Mouse (Mus musculus): ENCODE results near the gene Mrps26.
"Not testable (repeated sequence)": the region's sequence is repeated elsewhere in the genome, so short reads cannot be mapped to it uniquely, and the experiment has no call there.

Mrps26 gene

DNA sequence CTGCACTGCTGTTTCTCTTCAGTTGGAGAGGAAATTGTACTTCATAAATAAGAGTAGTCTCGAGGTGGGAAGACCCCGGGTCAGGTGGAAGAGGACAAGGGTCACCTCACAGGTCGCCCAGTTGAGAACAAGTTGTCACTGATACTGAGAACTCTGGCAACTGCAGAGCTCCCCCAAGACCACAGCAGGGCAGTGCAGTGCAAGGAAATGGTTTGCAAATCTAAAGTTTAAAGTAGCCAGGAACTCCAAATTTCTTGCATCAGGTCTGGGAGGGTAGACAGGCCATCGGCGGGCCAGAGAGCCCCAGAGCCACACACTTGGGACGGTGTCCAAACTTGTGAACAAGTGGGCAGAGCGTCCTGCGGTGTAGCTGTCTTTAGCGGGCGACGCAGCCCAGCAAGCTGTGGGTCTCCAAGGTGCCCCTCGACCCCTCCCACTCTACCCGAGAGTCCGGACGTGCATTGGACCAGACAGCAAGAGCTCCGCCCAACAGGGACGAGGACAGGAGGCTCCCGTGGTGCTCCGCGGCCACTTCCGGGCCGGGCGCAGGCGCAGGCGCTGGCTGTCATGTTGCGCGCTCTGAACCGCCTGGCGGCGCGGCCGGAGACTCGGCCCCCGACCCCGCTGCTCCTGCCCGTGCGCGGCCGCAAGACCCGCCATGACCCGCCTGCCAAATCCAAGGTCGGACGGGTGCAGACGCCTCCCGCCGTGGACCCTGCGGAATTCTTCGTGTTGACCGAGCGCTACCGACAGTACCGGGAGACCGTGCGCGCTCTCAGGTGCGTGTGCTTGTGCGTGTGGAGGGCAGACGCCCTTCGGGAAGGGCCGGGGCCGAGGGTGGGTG lies at the start of gene Mrps26:
Gene Mrps26 (plus strand): TSS at position 531 of the 844 bp plus-strand sequence.
- peak; percentile 95 for DNase-seq (ENCODE audit: low spot score)

GRCm38 (mm10) chr2:130513907-130514306 lies 49.6 kb upstream of the Mrps26 start:
- no peak for DNase-seq (ENCODE audit: low spot score)

DNA sequence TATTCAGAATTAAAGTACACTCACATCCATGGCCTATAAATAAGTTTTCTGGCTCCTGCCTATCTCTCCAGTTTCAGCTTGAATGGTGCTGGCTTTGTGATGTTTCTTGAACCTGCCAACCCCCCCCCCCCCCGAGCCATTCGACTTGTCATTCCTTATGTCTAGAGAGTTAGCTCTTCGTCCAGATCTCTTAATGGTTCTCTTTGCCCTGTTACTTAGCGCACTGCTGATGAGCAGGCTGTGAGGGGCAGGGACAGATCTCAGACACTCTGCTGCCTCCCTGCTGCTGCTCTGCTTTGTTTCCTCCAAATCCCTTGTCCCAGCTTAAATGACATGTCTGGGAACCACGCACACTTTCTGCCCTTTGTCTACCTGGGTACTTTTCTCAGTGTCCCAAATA lies 47.8 kb upstream of the Mrps26 start:
- no peak for DNase-seq (ENCODE audit: low spot score)

DNA sequence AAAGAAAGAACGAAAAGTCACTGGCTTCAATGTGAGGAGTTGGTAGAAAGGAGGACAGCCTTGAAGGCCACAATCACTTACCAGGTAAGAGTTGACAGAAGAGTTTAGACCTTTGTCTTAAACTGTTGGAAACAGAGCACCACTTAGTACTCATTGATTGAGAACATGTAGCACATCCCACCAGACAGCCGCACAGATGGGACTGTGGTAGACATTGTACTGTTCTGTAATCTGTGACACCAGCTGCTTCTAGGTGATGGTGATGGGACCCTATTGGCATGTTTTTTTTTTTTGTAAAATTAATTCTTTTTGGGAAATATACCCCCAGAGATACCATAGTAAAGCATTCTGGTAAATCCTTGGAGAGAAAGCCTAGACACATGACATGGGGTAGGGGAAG lies 41.6 kb upstream of the Mrps26 start:
- DNase-seq (ENCODE audit: low spot score): no peak

- DNase-seq (ENCODE audit: low spot score): not testable (repeated sequence)
Observed at GRCm38 (mm10) chr2:130525480-130525879, 38.1 kb upstream of the Mrps26 start.

GRCm38 (mm10) chr2:130528457-130528856 lies 35.1 kb upstream of the Mrps26 start:
- DNase-seq (ENCODE audit: low spot score): no peak

GRCm38 (mm10) chr2:130529290-130529689 lies 34.3 kb upstream of the Mrps26 start:
- no peak for DNase-seq (ENCODE audit: low spot score)

DNA sequence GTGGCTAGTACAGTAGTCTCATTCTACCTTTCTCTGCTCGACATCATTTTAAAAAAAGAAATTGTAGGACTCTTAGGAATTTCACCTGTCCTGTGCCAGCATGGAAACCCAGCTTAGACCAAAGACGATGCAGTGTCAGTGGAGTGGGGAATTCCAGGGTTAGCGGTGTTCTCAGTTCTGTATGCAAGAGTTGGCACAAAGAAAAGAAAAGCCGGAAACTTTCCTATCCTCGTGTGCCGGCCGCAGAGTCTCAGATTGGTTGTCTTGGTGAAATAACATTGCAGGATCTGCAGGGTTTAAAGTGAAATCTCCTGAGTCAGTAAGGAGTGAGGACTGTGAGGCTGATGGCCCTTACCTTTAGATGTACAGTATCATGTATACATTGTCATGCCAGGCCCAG lies 33.6 kb upstream of the Mrps26 start:
- DNase-seq (ENCODE audit: low spot score): no peak

DNA sequence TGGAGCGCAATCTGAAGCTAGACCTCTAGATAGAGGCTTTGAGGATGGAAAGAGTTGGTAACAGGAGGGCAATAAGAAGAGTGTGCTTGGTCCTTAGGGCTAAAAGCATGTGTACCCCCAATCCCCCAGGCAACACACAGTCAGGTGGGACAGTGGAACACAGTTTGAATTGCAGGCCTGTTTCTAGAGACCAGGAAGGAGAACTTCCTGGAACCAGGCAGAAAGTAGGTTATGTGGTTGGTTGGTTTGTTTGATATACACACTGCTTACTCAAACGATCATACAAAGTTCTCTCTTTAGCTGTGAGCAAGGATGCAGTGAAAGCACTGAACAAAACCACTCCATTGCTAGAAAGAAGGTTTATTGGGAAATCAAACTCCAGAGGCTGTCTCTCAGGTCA lies 31.3 kb upstream of the Mrps26 start:
- no peak for DNase-seq (ENCODE audit: low spot score)

DNA sequence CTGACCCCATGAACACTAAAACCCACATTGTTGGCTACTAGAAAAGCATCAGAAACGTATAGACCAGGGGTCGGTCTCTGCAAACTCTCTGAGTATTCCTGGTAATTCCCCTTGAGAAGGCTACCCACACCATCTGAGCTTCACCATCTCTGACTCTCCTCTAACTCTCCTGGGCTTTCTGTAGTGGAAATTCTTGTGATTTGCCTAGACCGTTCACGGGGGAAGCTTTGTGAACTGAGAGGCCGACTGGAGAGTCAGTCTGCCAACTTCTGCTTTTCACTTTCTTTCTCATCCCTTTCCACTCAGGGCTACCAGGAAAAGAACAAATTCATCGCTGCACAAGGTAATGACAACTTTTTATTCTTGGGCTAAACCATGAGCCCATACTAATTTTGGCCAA lies 28.5 kb upstream of the Mrps26 start:
- DNase-seq (ENCODE audit: low spot score): no peak

DNA sequence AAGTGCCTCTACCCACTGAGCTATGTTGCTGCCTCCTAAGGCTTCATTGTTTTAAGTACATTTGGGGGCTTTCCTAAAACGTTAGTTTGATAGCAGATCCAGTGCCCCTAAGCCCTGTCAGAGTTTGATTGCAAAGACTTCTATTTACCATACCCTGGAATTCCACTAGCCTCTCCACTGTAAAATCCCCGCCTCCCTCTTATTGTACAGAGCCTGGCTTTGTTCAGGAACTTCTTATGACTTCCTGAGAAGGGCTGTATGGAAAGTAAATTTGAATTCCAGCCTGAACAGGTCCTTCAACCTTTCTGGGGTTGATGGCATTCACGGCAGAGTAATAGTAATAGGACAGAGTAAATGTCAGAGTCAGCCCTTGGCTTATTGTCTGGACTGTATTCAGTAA lies 26.7 kb upstream of the Mrps26 start:
- DNase-seq (ENCODE audit: low spot score): peak; percentile 4

- DNase-seq (ENCODE audit: low spot score): no peak
Observed at GRCm38 (mm10) chr2:130538876-130539546, 24.5 kb upstream of the Mrps26 start.

- no peak for DNase-seq (ENCODE audit: low spot score)
Observed at GRCm38 (mm10) chr2:130540266-130540665, 23.3 kb upstream of the Mrps26 start.

DNA sequence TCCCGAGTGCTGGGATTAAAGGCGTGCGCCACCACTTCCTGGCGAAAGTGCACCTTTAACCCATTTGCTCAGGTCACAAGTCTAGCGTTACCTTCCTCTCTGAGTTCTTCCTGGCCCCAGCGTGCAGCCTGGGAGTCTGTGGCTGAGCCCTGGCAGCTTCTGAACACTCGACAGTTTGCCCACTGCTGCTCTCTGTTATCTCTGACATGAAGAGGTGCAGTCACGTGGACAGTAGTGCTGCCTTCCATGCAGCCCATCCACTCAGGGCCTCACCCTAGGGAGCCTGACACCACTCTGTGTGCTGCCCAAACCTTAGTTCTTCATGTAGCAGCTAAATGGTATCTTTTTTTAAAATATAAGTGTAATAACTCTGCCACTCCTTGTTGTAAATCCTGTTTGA lies 16.6 kb upstream of the Mrps26 start:
- no peak for DNase-seq (ENCODE audit: low spot score)

DNA sequence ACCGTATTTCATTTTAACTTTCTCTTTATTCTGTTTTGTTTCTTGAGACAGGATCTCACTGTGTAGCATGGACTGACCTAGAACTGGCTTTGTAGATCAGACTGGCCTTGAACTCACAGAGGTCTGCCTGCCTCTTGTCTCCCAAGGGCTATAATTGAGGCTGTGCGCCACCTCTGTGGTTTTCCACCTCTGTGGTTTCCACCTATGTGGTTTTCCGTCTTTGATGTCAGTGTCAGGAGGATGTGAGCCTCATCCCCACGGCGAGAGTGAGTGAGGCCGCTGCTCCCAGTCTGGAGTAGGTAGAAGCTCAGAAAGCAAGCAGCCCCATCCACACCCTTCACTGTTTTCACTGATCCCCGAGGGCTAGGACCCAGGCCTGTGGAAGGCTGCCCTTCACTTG lies 8.7 kb upstream of the Mrps26 start:
- no peak for DNase-seq (ENCODE audit: low spot score)

GRCm38 (mm10) chr2:130556292-130556691 lies 7.2 kb upstream of the Mrps26 start:
- no peak for DNase-seq (ENCODE audit: low spot score)

GRCm38 (mm10) chr2:130557462-130557861 lies 6.1 kb upstream of the Mrps26 start:
- DNase-seq (ENCODE audit: low spot score): no peak

DNA sequence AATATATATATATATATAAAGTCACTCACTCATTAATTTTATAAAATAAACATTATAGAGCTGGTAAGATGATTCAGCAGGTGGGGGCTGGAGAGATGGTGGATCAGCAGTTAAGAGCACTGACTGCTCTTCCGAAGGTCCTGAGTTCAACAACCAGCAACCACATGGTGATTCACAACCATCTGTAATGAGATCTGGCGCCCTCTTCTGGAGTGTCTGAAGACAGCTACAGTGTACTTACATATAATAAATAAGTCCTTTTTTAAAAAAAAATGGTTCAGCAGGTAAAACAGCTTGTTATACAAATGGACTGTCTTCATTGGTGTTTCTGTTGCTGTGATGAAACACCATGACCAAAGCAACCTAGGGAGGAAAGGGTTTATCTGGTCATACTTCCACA lies 5.5 kb upstream of the Mrps26 start:
- DNase-seq (ENCODE audit: low spot score): no peak

- DNase-seq (ENCODE audit: low spot score): no peak
Observed at GRCm38 (mm10) chr2:130564063-130564462, 521 bp downstream of the Mrps26 start.

DNA sequence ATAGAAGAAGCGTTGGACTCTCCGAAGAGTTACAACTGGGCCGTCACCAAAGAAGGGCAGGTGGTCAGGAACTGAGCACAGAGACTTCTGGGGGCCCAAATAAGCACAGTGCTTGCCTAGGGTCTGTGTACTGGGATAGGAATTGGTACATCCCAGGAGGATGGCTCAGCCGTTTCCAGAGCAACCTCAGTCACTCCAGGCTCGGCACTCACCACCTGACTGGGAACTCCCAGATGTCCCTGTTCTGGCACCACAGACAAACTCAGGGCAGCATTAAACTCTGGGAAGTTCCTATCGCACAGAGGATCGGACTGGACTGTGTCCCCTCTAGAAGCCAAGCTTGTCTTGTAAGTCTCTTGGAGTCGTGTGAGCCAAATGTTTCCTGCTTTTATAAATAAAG lies 1.4 kb downstream of the Mrps26 start:
- DNase-seq (ENCODE audit: low spot score): no peak

DNA sequence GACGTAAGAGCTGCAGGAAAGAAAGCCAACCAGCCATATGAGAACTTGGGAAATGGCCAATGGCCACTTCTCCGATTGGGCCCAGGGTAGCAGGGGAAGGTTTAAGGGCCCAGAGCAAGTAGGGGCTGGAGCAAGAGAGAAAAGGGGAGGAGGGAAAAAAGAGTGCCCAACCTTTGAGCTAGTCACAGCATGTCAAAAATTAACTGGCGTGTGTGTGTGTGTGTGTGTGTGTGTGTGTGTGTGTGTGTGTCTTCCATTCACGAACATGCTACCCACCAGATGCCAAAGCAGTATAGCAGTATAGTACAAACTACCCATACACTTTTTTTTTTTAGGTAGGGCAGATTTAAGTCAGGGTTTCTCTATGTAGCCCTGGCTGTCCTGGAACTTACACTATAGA lies 5.4 kb downstream of the Mrps26 start:
- no peak for DNase-seq (ENCODE audit: low spot score)

DNA sequence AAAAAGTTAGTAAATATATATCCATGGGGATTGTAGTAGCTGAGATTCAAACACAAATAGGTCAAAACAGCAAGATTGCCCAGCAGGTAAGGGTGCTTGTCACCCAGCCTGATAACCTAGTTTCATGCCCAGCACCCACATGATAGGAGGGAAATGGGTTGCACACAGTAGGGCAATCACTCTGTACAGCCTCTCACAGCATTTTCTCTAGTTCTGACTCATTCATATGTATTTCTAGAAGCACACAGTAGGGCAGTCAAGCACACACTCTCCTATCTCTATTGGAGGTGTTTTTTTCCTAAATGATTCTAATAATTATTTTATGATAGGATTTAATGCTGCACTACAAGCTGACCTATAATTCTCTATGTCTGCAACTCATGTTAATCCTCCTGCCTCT lies 6.4 kb downstream of the Mrps26 start:
- no peak for DNase-seq (ENCODE audit: low spot score)

- no peak for DNase-seq (ENCODE audit: low spot score)
Observed at GRCm38 (mm10) chr2:130574960-130575359, 11.4 kb downstream of the Mrps26 start.

GRCm38 (mm10) chr2:130575873-130576272 lies 12.3 kb downstream of the Mrps26 start, which contains the start of gene Oxt:
Oxt (plus strand) TSS chr2:130576173.
- DNase-seq (ENCODE audit: low spot score): no peak

Measured in lung, postnatal 25 days (tissue).